Mouse (Mus musculus) midbrain, embryonic 16.5 days (tissue): Measurements from ENCODE around the gene Lcmt1. TPM values are rescaled to one million over a fixed set of nuclear protein-coding genes. Genes with fewer than 3 reads are reported as not detected.

Experiments used
- ATAC-seq: fragments of 200-750 bp; cut with Nextera tagmentation; 2 replicates; pipeline ENCODE4 v1.8.0; 2017; ENCODE audit warnings: moderate TSS enrichment
- H3K27ac ChIP-seq: fragments of 300-500 bp; sonication (generic); 2 replicates; pipeline ENCODE4 v1.5.1; 2014; ENCODE audit warnings: mild to moderate bottlenecking, low read length, mixed read lengths
- H3K27me3 ChIP-seq: fragments of 300-500 bp; sonication (generic); 2 replicates; pipeline ENCODE4 v1.6.1; 2014; ENCODE audit warnings: low read depth, low read length, mixed read lengths; ENCODE audit not compliant: control insufficient read depth, insufficient read depth
- H3K36me3 ChIP-seq: fragments of 300-500 bp; sonication (generic); 2 replicates; pipeline ENCODE4 v1.6.1; 2014; ENCODE audit warnings: mild to moderate bottlenecking, low read length, moderate library complexity, mixed read lengths; ENCODE audit not compliant: control insufficient read depth, insufficient read depth
- H3K4me1 ChIP-seq: fragments of 300-500 bp; sonication (generic); 2 replicates; pipeline ENCODE4 v1.6.1; 2014; ENCODE audit warnings: mild to moderate bottlenecking, low read length, mixed read lengths; ENCODE audit not compliant: control insufficient read depth, insufficient read depth
- H3K4me2 ChIP-seq: fragments of 300-500 bp; sonication (generic); 2 replicates; pipeline ENCODE4 v1.6.1; 2014; ENCODE audit warnings: mild to moderate bottlenecking, low read length, mixed read lengths
- H3K4me3 ChIP-seq: fragments of 300-500 bp; sonication (generic); 2 replicates; pipeline ENCODE4 v1.5.1; 2014; ENCODE audit warnings: low read depth, mild to moderate bottlenecking, low read length, moderate library complexity, mixed read lengths
- H3K9ac ChIP-seq: fragments of 300-500 bp; sonication (generic); 2 replicates; pipeline ENCODE4 v1.6.1; 2014; ENCODE audit warnings: low read depth, low read length, mixed read lengths
- H3K9me3 ChIP-seq: fragments of 300-500 bp; sonication (generic); replicated peaks from 2 replicates; pipeline ENCODE4 v1.6.1; 2014; ENCODE audit warnings: mild to moderate bottlenecking, low read length, mixed read lengths; ENCODE audit not compliant: control insufficient read depth, poor library complexity, severe bottlenecking
- WGBS: fragments of 180-500 bp; shearing (Covaris S2); extraction: QIAGEN DNeasy Blood & Tissue Kit; methylation state at CpG from one replicate; pipeline ENCODE4 v1.1.7; 2014; 5-methylcytosine and 5-hydroxymethylcytosine counted together
- polyA plus RNA-seq: library from polyadenylated mRNA; unstranded; fragments of >200 nt; fragmentation: Nextera tagmentation; extraction: Ambion mirVana; gene quantifications from 2 replicates; pipeline ENCODE4 v1.2.1, GENCODE M21; 2015

Lcmt1 gene
- polyA plus RNA-seq, 1 experiment from 2014 or later, result 117 TPM

- no peaks in the 10 kb centered on the region for H3K36me3 ChIP-seq
- H3K9ac ChIP-seq, result no peak overlapping the region
- H3K27ac ChIP-seq, result no peak overlapping the region
- no peaks in the 10 kb centered on the region; the same call in 1 of the 2 replicates for H3K4me1 ChIP-seq
- no peaks in the 10 kb centered on the region for H3K9me3 ChIP-seq
- 61% methylated on average over 8 of the region's 8 CpGs for WGBS
- no peak overlapping the region for H3K4me3 ChIP-seq
- no peak for ATAC-seq
- no peak overlapping the region for H3K4me2 ChIP-seq
- H3K27me3 ChIP-seq, result no peaks in the 10 kb centered on the region
Measured at GRCm38 (mm10) chr7:123338351-123338750, 31.2 kb upstream of the Lcmt1 start.

- no peak overlapping the region for H3K27ac ChIP-seq
- ATAC-seq, result no peak
- H3K4me1 ChIP-seq, result no peaks in the 10 kb centered on the region; the same call in 1 of the 2 replicates
- H3K4me2 ChIP-seq, result no peak overlapping the region
- WGBS, result 33% methylated on average over 5 of the region's 5 CpGs
- no peak overlapping the region for H3K9ac ChIP-seq
- H3K27me3 ChIP-seq, result no peaks in the 10 kb centered on the region
- H3K9me3 ChIP-seq, result no peaks in the 10 kb centered on the region
- H3K4me3 ChIP-seq, result no peak overlapping the region
- no peaks in the 10 kb centered on the region for H3K36me3 ChIP-seq
Measured at GRCm38 (mm10) chr7:123341896-123342295, 27.7 kb upstream of the Lcmt1 start.

GRCm38 (mm10) chr7:123344079-123344780 lies 25.4 kb upstream of the Lcmt1 start:
- Histone ChIP-seq H3K9me3 (no peaks in the 10 kb centered on the region), H3K9ac (no peak overlapping the region), H3K27me3 (no peaks in the 10 kb centered on the region), H3K36me3 (no peaks in the 10 kb centered on the region), H3K4me2 (no peak overlapping the region), H3K4me1 (no peaks in the 10 kb centered on the region; the same call in 1 of the 2 replicates), H3K27ac (no peak overlapping the region), H3K4me3 (no peak overlapping the region)
- no peak for ATAC-seq
- 93% methylated on average over 5 of the region's 5 CpGs for WGBS

- Histone ChIP-seq H3K27ac (no peak overlapping the region), H3K4me3 (no peak overlapping the region), H3K4me1 (no peaks in the 10 kb centered on the region; the same call in 1 of the 2 replicates), H3K4me2 (no peak overlapping the region), H3K27me3 (no peaks in the 10 kb centered on the region), H3K36me3 (no peaks in the 10 kb centered on the region), H3K9ac (no peak overlapping the region), H3K9me3 (no peaks in the 10 kb centered on the region)
- ATAC-seq, result no peak
- WGBS, result 79% methylated on average over 3 of the region's 3 CpGs
Measured at GRCm38 (mm10) chr7:123345041-123345544, 24.5 kb upstream of the Lcmt1 start.

- no peak for ATAC-seq
- H3K9me3 ChIP-seq, result no peaks in the 10 kb centered on the region
- WGBS, result 88% methylated on average over 7 of the region's 7 CpGs
- H3K9ac ChIP-seq, result no peak overlapping the region
- no peaks in the 10 kb centered on the region for H3K4me1 ChIP-seq
- no peak overlapping the region for H3K4me2 ChIP-seq
- no peak overlapping the region for H3K4me3 ChIP-seq
- H3K27ac ChIP-seq, result no peak overlapping the region
- no peaks in the 10 kb centered on the region for H3K27me3 ChIP-seq
- no peaks in the 10 kb centered on the region for H3K36me3 ChIP-seq
Measured at GRCm38 (mm10) chr7:123346631-123347290, 22.8 kb upstream of the Lcmt1 start.

GRCm38 (mm10) chr7:123349813-123350212 lies 19.8 kb upstream of the Lcmt1 start:
- Histone ChIP-seq H3K9me3 (no peaks in the 10 kb centered on the region), H3K4me1 (no peaks in the 10 kb centered on the region), H3K4me2 (no peak overlapping the region), H3K36me3 (no peaks in the 10 kb centered on the region), H3K4me3 (no peak overlapping the region), H3K27ac (no peak overlapping the region), H3K27me3 (no peaks in the 10 kb centered on the region), H3K9ac (no peak overlapping the region)
- ATAC-seq, result no peak
- WGBS, result 58% methylated on average over 11 of the region's 11 CpGs

GRCm38 (mm10) chr7:123350243-123350642 lies 19.3 kb upstream of the Lcmt1 start:
- Histone ChIP-seq H3K36me3 (no peaks in the 10 kb centered on the region), H3K9me3 (no peaks in the 10 kb centered on the region), H3K4me1 (no peaks in the 10 kb centered on the region), H3K9ac (no peak overlapping the region), H3K4me2 (no peak overlapping the region), H3K27me3 (no peaks in the 10 kb centered on the region), H3K27ac (no peak overlapping the region), H3K4me3 (no peak overlapping the region)
- no peak for ATAC-seq
- 88% methylated on average over 2 of the region's 2 CpGs for WGBS

GRCm38 (mm10) chr7:123353081-123353480 lies 16.5 kb upstream of the Lcmt1 start:
- Histone ChIP-seq H3K9ac (no peak overlapping the region), H3K9me3 (no peaks in the 10 kb centered on the region), H3K4me1 (no peaks in the 10 kb centered on the region), H3K4me3 (no peak overlapping the region), H3K4me2 (no peak overlapping the region), H3K27me3 (no peaks in the 10 kb centered on the region), H3K36me3 (no peaks in the 10 kb centered on the region), H3K27ac (no peak overlapping the region)
- ATAC-seq, result no peak
- WGBS, result 98% methylated on average over 4 of the region's 4 CpGs

- Histone ChIP-seq H3K27ac (no peak overlapping the region), H3K36me3 (no peaks in the 10 kb centered on the region), H3K4me1 (no peaks in the 10 kb centered on the region), H3K27me3 (no peaks in the 10 kb centered on the region), H3K4me3 (no peak overlapping the region), H3K9ac (no peak overlapping the region), H3K9me3 (no peaks in the 10 kb centered on the region), H3K4me2 (no peak overlapping the region)
- WGBS, result 86% methylated on average over 5 of the region's 5 CpGs
- ATAC-seq, result no peak
Measured at GRCm38 (mm10) chr7:123353879-123354278, 15.7 kb upstream of the Lcmt1 start.
